Mouse (Mus musculus) testis, adult 10 weeks (tissue): ENCODE measurements around the gene Trim44. TPM values are rescaled to one million over a fixed set of nuclear protein-coding genes. Genes with fewer than 3 reads are reported as not detected.

Source experiments
- polyA plus RNA-seq: library from polyadenylated mRNA; stranded (reverse); fragments of 350-450 nt; fragmentation: Illumina TruSeq; extraction: RNeasy Lipid Tissue Mini Kit (QIAGEN cat#74804); gene quantifications from one replicate; pipeline ENCODE4 v1.2.3, GENCODE M21; 2014; ENCODE audit warnings: low read depth, low replicate concordance

Trim44 gene
- 44.8 TPM for polyA plus RNA-seq

DNA sequence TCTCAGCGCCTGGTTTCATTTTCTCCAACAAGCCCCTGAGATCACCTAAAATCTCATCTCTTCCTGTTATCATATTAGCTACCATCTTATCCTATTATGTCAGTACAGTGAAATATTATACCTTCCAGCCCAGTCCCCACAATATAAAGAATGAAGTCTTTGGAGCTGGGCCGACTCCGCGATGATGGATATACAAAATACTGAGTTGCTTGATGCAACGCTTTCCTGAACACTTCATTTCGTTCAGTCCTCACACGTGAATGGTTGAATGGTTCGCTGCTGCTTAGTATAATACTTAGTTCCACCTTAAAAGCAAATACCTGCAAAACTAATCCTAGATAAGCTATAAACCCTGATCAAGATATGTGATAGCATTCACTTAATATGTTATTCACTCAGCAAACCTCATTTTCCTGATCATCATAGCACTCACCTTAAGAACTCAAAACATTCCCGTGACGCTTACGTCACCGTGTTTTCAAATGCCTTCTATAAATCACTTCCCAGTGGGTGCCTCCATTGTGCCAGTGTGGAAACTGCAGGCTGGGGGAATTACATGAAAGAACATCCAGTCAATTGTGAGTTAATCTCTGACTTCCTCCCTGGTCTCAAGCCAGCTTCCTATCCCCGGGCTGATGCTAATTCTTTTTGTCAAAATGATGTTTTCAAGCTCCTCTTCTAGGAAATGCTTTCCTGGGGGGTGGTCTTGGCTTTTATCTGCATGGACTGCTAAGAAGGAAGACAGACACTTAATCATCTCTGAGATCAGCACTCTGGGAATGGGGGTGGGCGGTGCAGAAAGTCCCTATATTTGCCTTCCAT lies at the start of gene Trim44:
Gene Trim44 (minus strand): TSS at position 466 of the 822 bp plus-strand sequence.

DNA sequence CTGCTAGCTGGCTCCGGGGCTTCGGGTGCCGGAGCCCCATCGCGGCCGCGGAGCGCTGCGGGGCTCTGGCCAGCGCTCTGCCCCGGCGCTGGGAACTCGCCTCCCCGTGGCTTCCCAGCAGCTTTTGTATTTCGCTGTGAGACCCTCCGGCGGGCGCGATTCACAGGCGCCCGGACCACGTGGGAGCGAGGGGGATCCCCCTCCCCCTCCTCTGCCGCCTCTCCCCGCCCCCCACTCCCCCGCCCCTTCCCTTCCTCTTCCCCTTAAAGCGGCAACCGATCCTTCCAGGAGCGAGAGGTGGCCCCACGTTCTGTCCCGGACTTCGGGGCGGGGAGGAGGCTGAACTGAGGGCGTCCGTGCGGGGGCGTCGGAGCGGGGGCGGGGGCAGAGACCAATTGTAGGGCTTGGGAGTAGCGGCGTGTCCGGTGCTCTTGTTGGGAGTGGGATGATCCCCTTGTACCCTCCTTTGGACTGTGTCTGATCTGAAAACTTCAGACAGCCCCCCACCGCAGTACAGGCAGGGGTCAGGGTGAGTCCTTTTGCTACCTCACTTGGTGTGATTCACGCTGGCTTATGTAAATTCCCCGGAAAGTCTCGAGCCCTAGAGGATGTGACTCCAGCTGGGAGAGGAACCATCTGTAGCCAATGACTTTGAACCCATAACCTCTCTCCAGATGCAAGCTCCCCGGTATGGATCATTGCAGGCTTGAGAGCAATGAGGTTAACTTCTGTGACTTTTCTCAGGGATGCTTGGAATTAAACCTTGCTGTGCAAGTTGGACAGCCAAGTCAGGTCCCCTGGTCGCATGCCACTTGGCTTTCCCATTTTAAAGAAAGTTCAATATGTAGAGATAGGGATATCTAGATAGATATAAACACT lies 44.3 kb upstream of the Trim44 start, which contains the start of gene Fjx1:
Gene Fjx1 (minus strand): TSS at position 829 of the 879 bp plus-strand sequence.

Other genes with a start within 250 kb of the Trim44 start
- gene Ldlrad3, start 221.4 kb downstream of the Trim44 start, polyA plus RNA-seq, result 4.7 TPM
- gene Fjx1, start 44.7 kb upstream of the Trim44 start, polyA plus RNA-seq, result 0.18 TPM
- 0.66 TPM for gene Pamr1, start 142.2 kb upstream of the Trim44 start, polyA plus RNA-seq